Mouse (Mus musculus): ENCODE results near the gene Olfr220.
A peak's percentile ranks its signal among the peaks of the same experiment; 100 is the strongest.

Gene Olfr220

GRCm38 (mm10) chr1:174441782-174442181 lies at the start of gene Olfr220:
Olfr220 (plus strand) TSS chr1:174442082.
- no peak for DNase-seq (ENCODE audit: low spot score)

- DNase-seq (ENCODE audit: low spot score), result no peak
Measured at GRCm38 (mm10) chr1:174422959-174423358, 18.9 kb upstream of the Olfr220 start.

- DNase-seq (ENCODE audit: low spot score), result no peak
Measured at GRCm38 (mm10) chr1:174423764-174424163, 18.1 kb upstream of the Olfr220 start, which contains the start of gene Olfr414. Olfr414 (plus strand) TSS chr1:174424064.

- no peak for DNase-seq (ENCODE audit: low spot score)
Measured at GRCm38 (mm10) chr1:174426180-174426986, 15.5 kb upstream of the Olfr220 start.

GRCm38 (mm10) chr1:174427402-174427801 lies 14.5 kb upstream of the Olfr220 start:
- DNase-seq (ENCODE audit: low spot score), result no peak

GRCm38 (mm10) chr1:174428407-174428806 lies 13.5 kb upstream of the Olfr220 start:
- no peak for DNase-seq (ENCODE audit: low spot score)

- no peak for DNase-seq (ENCODE audit: low spot score)
Measured at GRCm38 (mm10) chr1:174434121-174434520, 7.8 kb upstream of the Olfr220 start.

- DNase-seq (ENCODE audit: low spot score), result no peak
Measured at GRCm38 (mm10) chr1:174455100-174455499, 13.2 kb downstream of the Olfr220 start.

GRCm38 (mm10) chr1:174465385-174465784 lies 23.5 kb downstream of the Olfr220 start:
- no peak for DNase-seq (ENCODE audit: low spot score)

GRCm38 (mm10) chr1:174466240-174466639 lies 24.4 kb downstream of the Olfr220 start:
- no peak for DNase-seq (ENCODE audit: low spot score)

- peak; percentile 5 for DNase-seq (ENCODE audit: low spot score)
Measured at GRCm38 (mm10) chr1:174469736-174470135, 27.9 kb downstream of the Olfr220 start.

- DNase-seq (ENCODE audit: low spot score), result no peak
Measured at GRCm38 (mm10) chr1:174482567-174482966, 40.7 kb downstream of the Olfr220 start.

GRCm38 (mm10) chr1:174500064-174500463 lies 58.2 kb downstream of the Olfr220 start:
- no peak for DNase-seq (ENCODE audit: low spot score)
